Mouse (Mus musculus): ENCODE results near the gene Ppp2r1b. TPM values are rescaled to one million over a fixed set of nuclear protein-coding genes. Genes with fewer than 3 reads are reported as not detected.

The Ppp2r1b gene
- total and polyA plus RNA-seq, 3 experiments, result 39.6 to 66.6 (median 42.1) TPM

DNA sequence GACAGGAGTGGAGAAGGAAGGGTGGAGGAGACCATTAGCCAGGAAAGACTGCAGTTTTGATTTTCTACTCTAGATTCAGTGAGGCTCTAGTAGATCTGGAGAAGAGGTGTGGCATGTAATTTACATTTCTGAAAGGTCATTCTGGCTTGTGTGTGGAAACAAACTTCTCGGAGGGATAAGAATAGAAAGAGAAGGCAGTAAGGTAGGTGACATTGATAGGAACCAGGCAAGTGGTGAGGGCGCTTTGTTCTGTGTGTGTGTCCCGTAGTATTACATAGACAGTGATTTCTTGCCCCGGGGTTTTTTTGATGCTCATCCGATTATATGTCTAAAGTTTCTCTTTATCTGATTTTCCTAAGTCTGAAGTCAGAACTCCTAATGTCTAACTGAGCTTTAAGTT is 19.8 kb downstream of the Ppp2r1b start:
- Histone ChIP-seq H3K27ac (ENCODE audit: insufficient read depth, low read depth) (no peak overlapping the region), H3K4me2 (ENCODE audit: insufficient read depth, low read depth, poor library complexity, severe bottlenecking) (no peak overlapping the region), H3K4me1 (ENCODE audit: control insufficient read depth in 1 of 2, insufficient read depth in 2 of 2) (peaks cover 0 to 2% of the 10 kb centered on the region in 2 experiments; a peak in 1 of 4 replicates), H3K27me3 (replicated peaks) (no peaks in the 10 kb centered on the region), H3K9ac (ENCODE audit: insufficient read depth, low read depth) (no peak overlapping the region), H3K9me3 (replicated peaks; ENCODE audit: low read length) (no peaks in the 10 kb centered on the region), H3K36me3 (replicated peaks in 1 of 2; ENCODE audit: control insufficient read depth in 1 of 2, insufficient read depth in 1 of 2, low read length in 1 of 2) (peaks cover 81 to 93% of the 10 kb centered on the region in 2 experiments), H3K79me2 (replicated peaks; ENCODE audit: control insufficient read depth, extremely low read depth, insufficient read depth, poor library complexity, severe bottlenecking) (no peaks in the 10 kb centered on the region), H3K4me3 (replicated peaks in 1 of 3; ENCODE audit: low read depth in 2 of 3, low read length in 2 of 3, poor library complexity in 1 of 3) (no peak overlapping the region)
- no peak for DNase-seq (ENCODE audit: extremely low read depth)
- in situ Hi-C loops (cut with MboI; ENCODE audit: low pct_ligation_motif_present, low pct_unique_long_range_greater_than_20kb, low sequenced_read_pairs), result no loop called here
- TF ChIP-seq HCFC1 (IDR thresholded peaks at IDR 0.05; ENCODE audit: low read depth, low read length) (no peak), ZC3H11A (IDR thresholded peaks at IDR 0.05; ENCODE audit: low read depth, low read length) (no peak), ZMIZ1 (IDR thresholded peaks at IDR 0.05; ENCODE audit: low read depth, low read length) (no peak), USF2 (conservative IDR thresholded peaks at IDR 0.05; ENCODE audit: low read depth, low read length) (no peak), CHD2 (IDR thresholded peaks at IDR 0.05; ENCODE audit: low read length) (no peak), PAX5 (IDR thresholded peaks at IDR 0.05; ENCODE audit: low read length) (no peak), SIN3A (IDR thresholded peaks at IDR 0.05; ENCODE audit: low read length) (no peak), BHLHE40 (IDR thresholded peaks at IDR 0.05; ENCODE audit: low read depth, low read length) (no peak), ZKSCAN1 (IDR thresholded peaks at IDR 0.05; ENCODE audit: borderline replicate concordance, low read depth, low read length) (no peak), MYC (IDR thresholded peaks at IDR 0.05; ENCODE audit: low read depth, low read length) (no peak), SMC3 (IDR thresholded peaks at IDR 0.05; ENCODE audit: low read depth, low read length) (no peak), ETS1 (conservative IDR thresholded peaks at IDR 0.05; ENCODE audit: low read depth, low read length) (no peak), EP300 (IDR thresholded peaks at IDR 0.05; ENCODE audit: low read length) (no peak), RAD21 (IDR thresholded peaks at IDR 0.05; ENCODE audit: low read depth, low read length) (no peak)
- dilution Hi-C loops (cut with MboI; ENCODE audit: extremely low pct_ligation_motif_present, extremely low pct_unique_long_range_greater_than_20kb, low sequenced_read_pairs), result no loop called here

GRCm38 (mm10) chr9:50865803-50866202 is 20.7 kb downstream of the Ppp2r1b start:
- no peak overlapping the region for H3K27ac ChIP-seq (ENCODE audit: insufficient read depth, low read depth)
- no peak overlapping the region for H3K9ac ChIP-seq (ENCODE audit: insufficient read depth, low read depth)
- no peaks in the 10 kb centered on the region for H3K9me3 ChIP-seq (replicated peaks; ENCODE audit: low read length)
- dilution Hi-C loops (cut with MboI; ENCODE audit: extremely low pct_ligation_motif_present, extremely low pct_unique_long_range_greater_than_20kb, low sequenced_read_pairs) (no loop called here), in situ Hi-C loops (cut with MboI; ENCODE audit: low pct_ligation_motif_present, low pct_unique_long_range_greater_than_20kb, low sequenced_read_pairs) (no loop called here)
- peaks cover 3% of the 10 kb centered on the region; the same call in 1 of the 2 replicates for H3K79me2 ChIP-seq (replicated peaks; ENCODE audit: control insufficient read depth, extremely low read depth, insufficient read depth, poor library complexity, severe bottlenecking)
- no peak for DNase-seq (ENCODE audit: extremely low read depth)
- no peak overlapping the region for H3K4me2 ChIP-seq (ENCODE audit: insufficient read depth, low read depth, poor library complexity, severe bottlenecking)
- no peaks in the 10 kb centered on the region for H3K27me3 ChIP-seq (replicated peaks)
- no peak for TF ChIP-seq MAFK (IDR thresholded peaks at IDR 0.05; ENCODE audit: insufficient replicate concordance, low read length)
- no peak for TF ChIP-seq NRF1 (IDR thresholded peaks at IDR 0.05; ENCODE audit: low read depth, low read length)
- no peak for TF ChIP-seq TCF12 (IDR thresholded peaks at IDR 0.05; ENCODE audit: low read depth, low read length)
- TF ChIP-seq EP300 (IDR thresholded peaks at IDR 0.05; ENCODE audit: low read length), result no peak
- no peak for TF ChIP-seq CTCF (conservative IDR thresholded peaks at IDR 0.05 in 1 of 2, IDR thresholded peaks at IDR 0.05 in 1 of 2; ENCODE audit: low read depth in 2 of 2, low read length in 2 of 2)
- TF ChIP-seq SIN3A (IDR thresholded peaks at IDR 0.05; ENCODE audit: low read length), result no peak
- H3K36me3 ChIP-seq (replicated peaks in 1 of 2; ENCODE audit: control insufficient read depth in 1 of 2, insufficient read depth in 1 of 2, low read length in 1 of 2), result peaks cover 80 to 93% of the 10 kb centered on the region in 2 experiments
- no peak overlapping the region for H3K4me3 ChIP-seq (replicated peaks in 1 of 3; ENCODE audit: low read depth in 2 of 3, low read length in 2 of 3, poor library complexity in 1 of 3)
- peaks cover 0 to 2% of the 10 kb centered on the region in 2 experiments; a peak in 1 of 4 replicates for H3K4me1 ChIP-seq (ENCODE audit: control insufficient read depth in 1 of 2, insufficient read depth in 2 of 2)
